Mouse (Mus musculus) thymus, postnatal 0 days (tissue): ENCODE results near the gene Gm10203. TPM values are rescaled to one million over a fixed set of nuclear protein-coding genes. Genes with fewer than 3 reads are reported as not detected.
"Not testable (repeated sequence)": the region's sequence is repeated elsewhere in the genome, so short reads cannot be mapped to it uniquely, and the experiment has no call there.

Experiments used
- DNase-seq: peaks from one replicate; pipeline ENCODE4 v3.0.0-alpha.2; 2015; ENCODE audit warnings: low spot score
- polyA plus RNA-seq: library from polyadenylated mRNA; unstranded; fragments of >200 nt; fragmentation: Nextera tagmentation; extraction: Ambion mirVana; gene quantifications from 2 replicates; pipeline ENCODE4 v1.2.1, GENCODE M21; 2015

The Gm10203 gene
- polyA plus RNA-seq, result not detected in 2 replicates

DNA sequence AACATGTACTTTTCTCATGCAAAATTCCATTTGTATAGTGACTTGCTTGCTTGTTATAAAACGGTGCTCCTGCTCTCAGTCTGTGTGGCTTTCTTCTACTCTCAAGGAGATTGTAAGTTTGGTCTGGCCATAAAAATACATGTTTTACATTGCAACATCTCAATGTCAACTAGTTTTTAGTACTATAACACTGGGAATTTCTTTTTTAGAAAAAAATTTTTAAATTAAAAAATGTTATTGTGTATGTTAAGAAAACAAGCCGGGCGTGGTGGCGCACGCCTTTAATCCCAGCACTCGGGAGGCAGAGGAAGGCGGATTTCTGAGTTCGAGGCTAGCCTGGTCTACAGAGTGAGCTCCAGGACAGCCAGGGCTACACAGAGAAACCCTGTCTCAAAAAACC, at the start of gene Gm10203:
Gene Gm10203, plus strand, starts transcription at position 301 of the 400 bp plus-strand sequence.
- not testable (repeated sequence) for DNase-seq

DNA sequence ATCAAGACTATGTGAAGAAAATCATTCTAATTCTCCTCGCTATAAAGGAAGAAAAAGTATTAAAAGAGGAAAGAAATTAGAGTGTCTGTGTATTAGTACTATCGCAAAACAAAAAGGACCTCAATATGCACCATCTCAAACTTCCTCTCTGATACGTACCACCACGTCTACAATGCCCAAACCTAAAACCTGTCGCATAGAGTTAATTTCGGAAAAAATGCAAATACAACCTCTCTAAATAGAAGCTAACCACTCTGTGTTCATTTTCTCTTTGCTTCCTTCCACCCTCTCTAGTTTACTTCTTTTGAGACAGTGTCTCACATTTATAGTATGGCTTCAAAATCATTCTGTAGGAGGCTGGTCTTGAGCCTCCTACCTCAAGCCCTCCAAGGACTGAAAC, 37.6 kb upstream of the Gm10203 start:
- DNase-seq, result no peak

DNA sequence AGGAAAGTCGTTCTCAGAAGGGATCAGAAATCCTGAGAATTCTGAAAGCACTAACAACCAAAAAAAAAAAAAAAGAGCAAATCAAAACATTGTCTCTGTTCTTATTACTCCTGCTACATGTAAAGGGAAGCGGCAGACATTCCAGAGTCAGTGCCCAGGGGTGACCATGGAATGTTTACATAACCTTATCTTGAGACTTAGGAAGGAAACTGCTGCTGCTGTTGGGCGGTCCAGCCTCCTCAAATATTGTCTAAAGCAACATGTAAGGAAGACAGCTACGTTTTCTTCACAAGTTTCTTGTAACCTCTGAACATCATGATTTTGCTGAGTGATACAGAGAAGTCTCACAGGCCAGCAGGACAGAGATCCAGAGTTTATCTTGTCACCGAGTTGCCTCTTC, 36.5 kb upstream of the Gm10203 start:
- DNase-seq, result no peak

DNA sequence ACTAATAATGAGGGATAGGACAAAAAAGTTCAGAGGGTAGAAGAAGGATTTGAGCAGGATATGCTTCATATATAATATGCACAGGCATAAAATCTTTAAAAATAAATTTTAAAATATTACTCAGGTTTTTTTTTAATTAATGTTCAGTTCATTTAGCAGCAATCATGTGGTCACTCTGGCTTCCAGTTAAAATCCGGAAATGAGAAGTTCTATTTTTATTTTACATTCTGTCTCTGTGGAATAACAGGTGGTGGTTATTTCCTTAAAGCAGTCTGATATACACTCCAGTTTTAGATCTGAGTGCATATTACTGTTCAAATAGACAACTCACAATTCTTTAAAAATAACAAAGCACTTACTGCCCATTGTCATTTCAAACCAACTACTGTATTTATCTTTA, 35.4 kb upstream of the Gm10203 start:
- no peak for DNase-seq

DNA sequence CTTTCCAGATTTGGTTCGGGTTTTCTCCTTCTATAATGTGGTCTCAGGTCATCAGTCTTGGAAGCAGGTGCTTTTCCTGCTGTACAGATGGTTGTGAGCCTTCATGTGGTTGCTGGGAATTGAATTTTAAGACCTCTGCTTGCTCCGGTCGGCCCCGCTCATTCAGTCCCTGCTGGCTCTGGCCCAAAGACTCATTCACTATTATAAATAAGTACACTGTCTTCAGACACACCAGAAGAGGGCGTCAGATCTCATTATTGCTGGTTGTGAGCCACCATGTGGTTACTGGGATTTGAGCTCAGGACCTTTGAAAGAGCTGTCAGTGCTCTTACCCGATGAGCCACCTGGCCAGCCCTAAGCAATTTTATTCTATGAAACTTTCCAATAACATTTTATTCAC, 34.6 kb upstream of the Gm10203 start:
- no peak for DNase-seq

DNA sequence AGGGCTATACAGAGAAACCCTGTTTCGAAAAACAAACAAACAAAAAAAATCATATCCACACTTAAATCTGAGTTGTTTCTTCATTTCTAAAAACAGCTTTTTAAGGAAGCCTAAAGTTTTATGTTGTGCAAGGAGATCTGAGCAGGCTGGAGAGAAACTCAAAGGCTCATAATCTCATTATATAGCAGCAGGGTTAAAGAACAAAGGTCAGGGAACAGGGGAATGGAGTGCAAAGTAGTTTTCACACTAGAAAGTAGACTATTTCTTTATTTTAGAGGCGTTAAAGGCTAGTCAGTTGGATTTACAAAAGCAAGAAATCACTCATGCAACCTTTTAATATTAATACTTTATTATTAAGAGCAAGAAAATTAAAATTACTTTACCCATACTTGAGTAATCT, 33.7 kb upstream of the Gm10203 start:
- no peak for DNase-seq

DNA sequence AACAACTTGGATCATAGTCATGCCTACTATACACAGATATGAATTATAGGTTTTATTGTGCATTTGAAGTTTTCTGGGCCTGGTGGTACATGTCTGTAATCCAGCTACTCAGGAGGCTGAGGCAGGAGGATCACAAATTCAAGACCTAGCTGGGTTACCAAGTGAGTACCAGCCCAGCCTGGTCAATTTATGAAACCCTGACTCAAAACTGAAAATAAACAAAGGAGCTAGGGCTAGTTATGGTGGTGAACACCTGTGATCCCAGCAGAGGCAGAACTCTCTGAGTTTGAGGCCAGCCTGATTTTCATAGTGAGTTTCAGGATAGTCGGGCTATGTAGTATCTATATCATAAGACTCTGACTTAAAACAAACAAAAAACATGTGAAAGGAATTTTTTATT, 32.7 kb upstream of the Gm10203 start:
- no peak for DNase-seq

DNA sequence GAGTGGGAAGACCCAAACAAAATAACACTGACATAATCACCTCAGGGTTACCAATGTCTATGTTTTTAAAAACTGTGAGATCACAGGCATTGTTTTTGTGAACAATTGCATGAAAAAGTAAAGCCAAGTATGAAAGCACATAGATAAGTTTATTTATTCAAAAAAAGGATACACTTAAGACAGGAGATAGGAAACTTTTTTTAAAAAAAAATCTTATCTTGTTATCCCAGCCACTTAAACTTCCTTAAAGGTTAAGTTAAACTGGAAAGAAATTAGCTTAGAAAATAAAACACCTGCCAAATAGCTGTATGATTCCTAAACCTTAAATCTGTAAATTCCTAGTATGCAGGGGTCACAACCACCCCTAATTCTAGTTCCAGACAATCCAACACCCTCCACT, 31.0 kb upstream of the Gm10203 start:
- DNase-seq, result no peak

DNA sequence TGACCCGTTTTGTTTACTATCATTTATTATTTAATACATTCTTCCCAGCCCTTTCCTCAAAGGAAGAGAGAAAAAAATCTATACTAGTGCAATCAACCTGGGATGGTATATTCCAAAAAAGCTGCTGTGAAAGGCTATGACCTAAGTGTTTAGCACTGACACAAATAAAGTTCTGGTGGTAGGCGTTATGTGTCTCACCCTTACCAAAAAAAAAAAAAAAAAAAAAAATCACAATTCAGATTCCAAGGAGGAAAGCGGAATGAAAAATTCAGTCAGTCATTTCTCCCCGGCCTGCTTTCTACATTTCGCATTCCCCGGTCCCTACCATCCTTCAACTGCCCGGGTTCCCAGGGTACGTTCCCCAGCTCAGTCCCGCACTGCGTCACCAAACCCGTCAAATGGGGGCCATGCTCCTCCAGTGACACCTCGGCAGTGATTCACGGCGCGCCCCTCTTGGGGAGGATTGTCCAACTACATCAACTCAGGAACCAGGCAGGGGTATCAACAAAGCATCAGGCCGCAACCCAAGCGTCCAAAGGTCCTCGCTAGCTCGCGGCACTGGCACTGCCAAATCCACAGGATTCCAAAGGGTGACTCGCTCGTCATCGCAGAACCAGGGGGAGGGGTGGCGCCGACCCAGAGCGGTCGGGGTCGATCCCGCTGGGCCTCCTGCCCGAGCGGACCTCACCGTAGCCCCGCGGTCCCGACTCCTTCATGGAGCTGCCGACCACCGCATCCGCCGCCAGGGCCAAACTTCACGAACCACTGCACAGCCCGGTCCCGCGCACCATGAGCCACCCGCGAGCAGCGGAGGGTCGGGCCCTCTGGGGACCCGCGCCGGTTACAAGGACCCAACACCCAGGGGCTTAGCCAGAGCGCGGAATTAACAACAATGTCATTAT, 29.5 kb upstream of the Gm10203 start:
- DNase-seq, result no peak

DNA sequence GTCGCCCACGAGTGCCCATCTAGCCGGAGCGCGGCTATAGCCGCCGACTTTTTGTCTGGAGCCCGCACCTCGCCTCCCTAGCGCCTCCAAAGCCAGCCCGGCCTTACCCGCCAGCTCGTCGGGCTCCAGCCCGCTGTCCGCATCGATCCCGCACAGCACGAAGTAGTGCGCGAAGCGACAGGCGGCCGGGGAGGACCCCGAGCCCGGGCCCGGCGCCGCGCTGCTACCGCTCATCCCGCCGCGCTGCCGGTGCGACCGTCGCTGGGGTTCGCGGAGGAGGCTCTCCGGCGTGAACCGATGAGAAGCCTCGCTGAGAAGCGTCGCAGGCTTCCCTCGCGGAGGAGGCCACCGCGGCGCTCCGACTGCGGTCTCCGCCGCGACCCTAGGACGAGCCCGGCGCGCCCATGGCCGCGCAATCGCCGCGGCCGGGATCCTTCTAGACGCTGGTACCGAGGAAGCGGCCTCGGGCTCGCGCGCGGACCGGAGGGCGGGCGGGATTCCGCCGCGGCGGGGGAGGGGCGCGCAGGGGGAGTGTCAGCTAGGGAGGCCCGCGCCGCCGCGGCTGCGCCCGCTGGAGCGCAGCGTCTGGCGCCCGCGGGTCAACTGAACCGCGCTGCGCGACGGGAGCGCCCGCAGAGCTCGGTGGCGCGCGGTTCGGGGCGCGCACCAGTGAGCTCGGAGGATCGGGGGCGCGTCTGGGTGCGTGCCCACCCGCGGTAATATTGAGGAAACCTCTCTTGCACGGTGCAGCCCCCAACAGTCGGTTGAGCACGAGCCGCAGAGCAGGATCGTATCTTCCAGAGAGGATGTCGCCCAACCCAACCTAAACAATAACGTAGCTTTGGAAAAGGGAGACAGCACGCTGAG, 28.7 kb upstream of the Gm10203 start, which contains the start of gene Dennd5b:
Gene Dennd5b, minus strand, starts transcription at position 605 of the 867 bp plus-strand sequence.
- DNase-seq, result peak; percentile 40

DNA sequence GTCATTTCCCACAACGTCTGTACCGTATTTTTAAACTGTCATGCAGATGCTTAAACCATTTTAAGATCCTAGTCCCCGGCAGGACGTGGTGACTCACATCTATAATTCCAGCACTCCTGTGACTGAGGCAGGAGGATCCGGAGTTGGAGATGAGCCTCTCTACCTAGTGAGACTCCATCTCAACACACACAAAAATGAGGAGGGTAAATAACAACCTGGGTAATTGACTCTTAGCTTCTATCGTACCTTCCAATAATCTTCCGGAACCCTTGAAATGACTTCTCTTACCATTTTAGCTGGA, 28.1 kb upstream of the Gm10203 start:
- no peak for DNase-seq

DNA sequence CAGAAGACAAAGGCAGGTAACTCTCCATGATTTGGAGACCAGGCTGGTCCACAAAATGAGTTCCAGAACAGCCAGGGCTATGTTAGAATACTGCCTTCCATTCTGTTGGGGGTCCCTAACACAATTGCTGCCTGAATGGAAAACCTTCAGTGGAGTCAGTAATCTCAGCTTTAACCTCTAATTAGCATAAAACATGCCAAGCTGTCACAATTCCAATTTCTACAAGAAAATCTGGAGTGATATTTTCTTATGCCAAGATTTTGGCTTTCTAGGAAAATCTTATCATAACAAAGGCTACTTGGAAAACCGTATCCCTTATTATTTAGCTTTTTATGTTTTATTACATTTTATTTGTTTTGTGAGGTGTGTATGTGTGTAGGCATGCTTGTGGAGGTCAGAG, 26.5 kb upstream of the Gm10203 start:
- no peak for DNase-seq

DNA sequence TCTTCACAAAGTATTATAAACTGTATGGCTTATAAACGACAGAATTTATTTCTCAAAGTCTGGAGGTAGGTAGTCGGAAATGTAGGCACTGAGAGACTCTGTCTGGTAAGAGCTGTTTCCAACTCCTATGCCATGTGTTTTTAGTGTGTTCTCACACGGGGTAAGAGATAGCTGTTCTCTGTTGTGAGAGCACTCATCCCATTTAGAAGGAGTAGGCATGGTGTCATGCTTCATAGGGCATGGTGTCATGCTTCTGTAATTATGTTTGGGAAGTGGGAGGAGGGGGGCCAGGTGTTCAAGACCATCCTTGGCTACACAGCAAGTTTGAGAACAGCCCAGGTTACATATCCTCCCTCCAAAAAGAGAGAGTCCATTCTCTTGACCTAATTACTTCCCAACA, 22.4 kb upstream of the Gm10203 start:
- DNase-seq, result no peak

DNA sequence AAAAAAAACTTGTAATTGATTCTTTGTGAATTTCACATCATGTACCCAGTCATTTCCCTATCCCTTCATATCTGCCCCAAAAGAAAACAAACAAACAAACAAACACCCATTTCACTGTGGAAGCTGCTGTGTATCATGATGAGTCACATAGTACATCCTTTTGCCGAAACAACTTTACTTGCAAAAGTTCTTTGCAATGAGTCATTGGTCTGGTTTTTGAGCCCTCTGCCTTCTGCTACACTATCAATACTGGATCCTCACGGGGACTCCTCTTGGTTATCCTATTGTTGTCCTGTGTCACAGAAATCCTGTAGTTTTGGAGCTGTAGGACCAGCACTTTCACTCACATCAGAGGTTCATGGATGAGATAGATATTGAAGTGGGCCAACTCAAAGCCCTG, 21.1 kb upstream of the Gm10203 start:
- DNase-seq, result no peak

DNA sequence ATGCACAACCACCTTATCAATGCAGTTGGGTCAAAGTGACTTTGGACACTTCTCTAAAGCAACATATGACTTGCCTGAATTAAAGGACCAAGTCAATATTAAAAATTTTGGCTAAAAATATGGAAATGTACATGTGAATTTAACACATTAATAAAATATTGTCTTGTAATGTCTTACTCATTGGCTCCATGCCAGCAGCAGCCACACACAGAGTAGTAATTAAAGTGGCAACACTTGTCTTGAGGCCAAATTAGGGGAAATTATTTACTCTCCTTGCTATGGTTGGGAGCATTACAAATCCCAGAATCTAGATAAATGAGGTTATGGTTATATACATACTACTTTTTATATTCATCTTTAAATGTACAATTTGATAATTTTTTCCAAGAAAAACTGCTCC, 13.0 kb upstream of the Gm10203 start:
- DNase-seq, result no peak

DNA sequence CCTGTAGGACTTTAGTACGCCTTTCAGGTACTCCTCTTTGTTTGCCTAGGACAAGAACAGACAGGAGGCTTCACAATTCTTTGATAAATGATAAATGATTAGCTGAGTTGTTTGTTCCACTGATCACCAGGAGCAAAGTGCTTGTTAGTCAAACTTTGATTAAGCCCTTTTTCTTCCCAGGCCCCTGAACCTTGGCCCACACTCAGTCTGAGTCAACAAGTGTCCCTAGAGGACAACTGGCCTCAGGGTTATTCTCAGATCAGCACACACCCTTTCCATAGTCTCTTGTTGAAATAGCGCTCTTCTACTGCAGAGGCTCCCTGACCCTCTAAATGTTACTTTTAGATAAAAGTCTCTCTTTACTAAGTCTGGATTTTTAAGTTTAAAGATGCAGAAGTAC, 11.0 kb upstream of the Gm10203 start:
- no peak for DNase-seq

DNA sequence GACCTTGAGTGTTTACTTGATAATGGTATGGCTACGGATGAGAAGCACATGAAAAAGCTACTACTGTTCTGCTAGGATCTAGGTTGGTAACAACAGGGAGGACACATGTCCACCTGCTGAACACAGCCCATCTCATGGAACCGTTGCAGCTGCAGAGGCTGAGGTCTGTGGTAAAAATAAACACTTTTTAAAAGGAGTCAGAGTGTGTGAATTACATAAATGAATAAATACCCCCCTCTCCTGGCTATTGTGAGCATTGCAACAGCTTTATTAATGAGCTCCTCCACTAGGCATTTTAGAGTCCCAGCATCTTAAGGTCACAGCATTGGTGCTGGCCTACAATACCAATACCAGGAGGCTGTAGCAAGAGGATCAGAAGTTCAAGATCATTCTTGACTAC, 10.1 kb upstream of the Gm10203 start:
- DNase-seq, result peak; percentile 73

DNA sequence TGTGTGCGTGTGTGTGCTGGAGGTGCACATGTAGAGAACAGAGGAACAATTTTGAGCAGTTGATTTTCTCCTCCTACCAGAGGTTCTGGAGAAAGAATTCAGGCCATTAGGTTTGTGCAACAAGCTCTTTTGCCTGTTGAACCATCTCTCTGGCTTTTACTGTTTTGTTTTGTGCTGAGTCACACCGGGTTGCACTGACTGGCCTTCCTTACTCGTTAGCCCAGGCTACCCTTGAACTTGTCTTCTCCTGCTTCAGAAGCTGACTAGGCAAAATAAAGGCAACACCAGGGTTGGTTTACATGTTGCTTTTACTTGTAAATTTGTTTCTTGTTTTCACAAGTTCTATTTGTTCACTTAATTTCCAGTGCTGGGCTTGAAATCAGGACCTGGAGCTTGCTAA, 6.9 kb upstream of the Gm10203 start:
- DNase-seq, result no peak

DNA sequence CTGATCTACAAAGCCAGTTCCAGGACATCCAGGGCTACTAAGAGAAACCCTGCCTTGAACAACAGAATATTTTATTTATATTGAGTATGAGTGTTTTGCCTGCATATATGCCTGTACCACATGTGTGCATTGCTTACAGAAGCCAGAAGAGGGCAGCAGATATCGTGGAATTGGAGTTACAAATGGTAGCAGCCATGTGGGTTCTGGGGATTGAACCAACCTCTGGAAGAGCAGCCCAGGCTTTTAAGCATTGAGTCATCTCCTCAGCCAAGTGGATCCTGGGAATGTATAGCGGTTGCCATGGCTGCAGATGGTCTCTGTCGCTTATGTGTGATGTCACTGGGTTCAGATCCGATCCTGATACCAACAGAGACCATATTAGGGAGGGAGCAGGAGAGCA, 3.3 kb upstream of the Gm10203 start:
- peak; percentile 55 for DNase-seq

DNA sequence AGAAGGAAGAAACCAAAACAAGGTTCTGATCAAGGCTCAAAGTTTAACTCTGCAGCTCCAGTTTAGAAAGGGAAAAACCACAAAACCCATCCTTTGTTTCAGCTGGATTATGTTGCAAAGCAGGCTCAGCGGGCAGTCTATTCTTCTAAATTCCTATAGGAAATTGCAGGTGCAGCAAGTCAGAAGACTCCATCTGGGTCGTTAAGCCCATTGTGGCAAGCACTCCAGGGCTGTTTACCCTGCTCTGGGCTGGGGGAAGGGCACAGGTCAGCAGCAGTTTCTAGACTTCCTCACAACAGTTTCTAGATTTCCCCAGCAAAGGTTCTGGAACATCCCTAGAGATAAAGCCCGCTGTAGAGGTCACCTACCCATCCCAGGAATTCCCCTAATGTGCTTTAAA, 1.1 kb downstream of the Gm10203 start:
- DNase-seq, result no peak

DNA sequence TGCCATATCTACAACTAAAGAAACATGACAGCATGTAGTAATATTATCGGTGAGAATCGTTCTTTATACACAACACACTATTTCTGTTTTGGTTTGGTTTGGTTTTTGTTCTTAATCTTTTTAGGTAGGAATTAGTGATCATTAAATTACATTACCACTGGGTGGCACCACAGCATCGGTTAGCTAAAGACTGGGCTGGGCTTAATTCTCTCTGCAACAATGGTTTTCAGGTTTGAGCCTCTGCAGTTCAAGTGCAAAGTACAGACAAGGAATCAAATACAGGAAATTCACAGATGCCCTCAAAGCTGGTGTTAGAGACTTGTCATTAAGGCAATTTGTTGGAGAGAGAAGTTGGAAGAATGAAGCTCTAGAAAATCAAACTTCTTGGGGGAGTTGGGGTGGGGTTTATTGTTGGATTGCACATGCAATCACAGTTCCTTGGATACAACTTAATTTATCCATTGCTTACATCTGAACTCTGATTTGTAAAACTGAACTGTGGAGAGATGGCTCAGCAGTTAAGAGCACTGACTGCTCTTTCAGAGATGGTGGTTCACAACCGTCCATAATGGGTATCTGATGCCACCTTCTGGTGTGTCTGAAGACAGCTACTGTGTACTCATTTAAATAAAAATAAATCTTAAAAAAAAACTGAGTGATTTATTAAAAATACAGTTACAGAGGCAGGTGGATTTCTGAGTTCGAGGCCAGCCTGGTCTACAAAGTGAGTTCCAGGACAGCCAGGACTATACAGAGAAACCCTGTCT, 2.5 kb downstream of the Gm10203 start:
- peak; percentile 73 for DNase-seq
